Mouse (Mus musculus) G1E (cell line): ENCODE results near the gene Mrln. TPM values are rescaled to one million over a fixed set of nuclear protein-coding genes. Genes with fewer than 3 reads are reported as not detected.

ENCODE experiments used
- ATAC-seq: 2 replicates; pipeline ENCODE4 v1.8.0; 2016; ENCODE audit warnings: mild to moderate bottlenecking; ENCODE audit not compliant: insufficient number of reproducible peaks, poor library complexity, low FRiP score, severe bottlenecking; ENCODE audit errors: extremely low read depth
- DNase-seq: peaks from one replicate; pipeline ENCODE4 v3.0.0; 2012; ENCODE audit warnings: low spot score
- H3K27me3 ChIP-seq: 2 replicates; pipeline ENCODE4 v1.6.1; 2012; ENCODE audit warnings: mild to moderate bottlenecking, low read length, inconsistent platforms; ENCODE audit not compliant: insufficient read depth
- H3K36me3 ChIP-seq: replicated peaks from 2 replicates; pipeline ENCODE3; 2012; ENCODE audit warnings: mild to moderate bottlenecking, inconsistent platforms
- H3K4me1 ChIP-seq: 2 replicates; pipeline ENCODE4 v1.6.1; 2012; ENCODE audit warnings: low read depth, low read length, inconsistent platforms, mixed read lengths; ENCODE audit not compliant: insufficient read depth
- H3K4me3 ChIP-seq: 2 replicates; pipeline ENCODE4 v1.5.1; 2012; ENCODE audit warnings: low read depth, mild to moderate bottlenecking, inconsistent platforms, low read length, moderate library complexity, mixed read lengths
- H3K9me3 ChIP-seq: replicated peaks from 2 replicates; pipeline ENCODE4 v1.6.1; 2012; ENCODE audit warnings: inconsistent platforms
- CTCF ChIP-seq: IDR thresholded peaks from 2 replicates; pipeline ENCODE4 v1.5.1; 2012; ENCODE audit warnings: low read depth, low read length, inconsistent platforms, mixed read lengths
- GATA1 ChIP-seq: IDR thresholded peaks from 2 replicates; pipeline ENCODE4 v1.6.1; 2012; ENCODE audit warnings: borderline replicate concordance, low read length, inconsistent platforms, mixed read lengths
- GATA2 ChIP-seq: IDR thresholded peaks from 2 replicates; pipeline ENCODE4 v1.6.1; 2012; ENCODE audit warnings: low read depth, low read length, inconsistent platforms, borderline replicate concordance
- POLR2AphosphoS5 ChIP-seq: IDR thresholded peaks from 2 replicates; pipeline ENCODE4 v1.6.1; 2012; ENCODE audit warnings: low read depth, low read length, inconsistent platforms; ENCODE audit not compliant: insufficient replicate concordance
- TAL1 ChIP-seq: conservative IDR thresholded peaks from 2 replicates; pipeline ENCODE4 v1.6.1; 2012; ENCODE audit warnings: low read depth, low read length, inconsistent platforms, mixed read lengths
- polyA plus RNA-seq: library from polyadenylated mRNA; stranded (reverse); fragments of >175 nt; gene quantifications from 2 replicates; pipeline ENCODE4 v1.2.3, GENCODE M21; 2012
- total RNA-seq, 2 experiments: library from RNA; stranded (forward) in 1 of 2; stranded (reverse) in 1 of 2; fragments of 200-1000 nt in 1 of 2; fragments of >200 nt in 1 of 2; fragmentation: Nextera tagmentation in 1 of 2; gene quantifications; 2 replicates each; pipeline ENCODE4 v1.2.3; 2014 to 2017

The Mrln gene
- total and polyA plus RNA-seq, 3 experiments = 1.7 TPM; not detected in 2

DNA sequence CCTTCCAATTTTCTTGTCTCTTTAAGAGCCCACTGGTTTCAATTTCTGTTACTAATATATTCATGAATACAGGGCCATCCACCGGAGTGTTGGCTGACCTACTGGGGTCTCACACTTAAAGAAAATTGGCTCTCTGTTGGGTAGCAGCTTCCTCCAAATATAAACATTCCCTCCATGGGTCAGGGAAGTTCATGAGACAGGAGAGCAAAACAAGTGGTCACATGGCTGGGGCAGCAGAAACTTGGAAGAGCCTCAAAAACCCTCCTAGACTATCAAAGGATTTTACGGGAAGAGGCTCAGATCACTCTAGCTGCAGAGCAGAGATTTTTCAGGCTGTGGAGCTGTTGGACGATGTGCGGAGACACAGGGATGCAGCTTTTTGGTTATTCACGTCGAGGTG lies 21.3 kb downstream of the Mrln start:
- peaks cover 17% of the 10 kb centered on the region for H3K9me3 ChIP-seq
- DNase-seq (no peak), ATAC-seq (no peak)
- H3K36me3 ChIP-seq = no peaks in the 10 kb centered on the region
- H3K27me3 ChIP-seq = no peaks in the 10 kb centered on the region
- TF ChIP-seq CTCF (no peak), GATA1 (no peak), TAL1 (no peak), POLR2AphosphoS5 (no peak), GATA2 (no peak)
- no peak overlapping the region for H3K4me3 ChIP-seq
- no peaks in the 10 kb centered on the region for H3K4me1 ChIP-seq

DNA sequence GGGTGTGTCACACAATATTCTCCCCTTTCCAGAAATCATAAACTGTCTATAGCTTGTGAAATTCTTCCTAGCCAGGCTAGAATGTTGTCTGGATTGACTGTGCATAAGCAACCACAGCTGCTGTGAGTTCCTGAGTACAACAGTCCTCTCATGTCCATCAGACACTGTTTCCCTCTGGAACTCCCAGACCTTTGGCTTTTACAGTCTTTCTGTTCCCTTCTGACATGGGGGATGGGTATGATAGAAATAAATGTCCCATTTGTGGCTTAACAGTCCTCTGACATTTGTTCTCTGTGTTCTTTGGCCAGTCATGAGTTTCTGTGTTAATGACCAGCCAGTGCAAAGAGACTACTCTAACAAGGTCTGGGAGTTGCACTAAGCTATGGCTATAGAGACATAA lies 22.1 kb downstream of the Mrln start:
- ATAC-seq (no peak), DNase-seq (no peak)
- H3K9me3 ChIP-seq = peaks cover 17% of the 10 kb centered on the region

DNA sequence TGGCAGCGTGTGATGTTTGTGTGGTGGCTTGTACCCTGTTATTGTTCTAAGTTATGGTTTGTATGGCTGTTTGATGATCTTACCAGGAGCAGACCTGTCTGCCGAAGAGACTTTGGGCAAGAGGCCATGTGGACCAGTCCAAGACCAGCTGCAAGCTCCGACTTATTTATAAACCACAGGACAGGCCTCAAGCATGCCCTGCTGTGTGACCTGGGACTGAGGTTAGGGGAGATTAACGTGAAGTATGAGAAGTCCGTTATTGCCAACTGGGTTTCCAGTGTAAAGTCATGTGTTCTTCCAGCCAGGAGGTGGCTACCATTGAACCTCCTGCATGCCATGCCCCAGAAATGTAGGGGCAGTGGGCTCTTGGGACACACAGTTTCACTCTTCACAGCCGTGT lies 25.9 kb downstream of the Mrln start:
- no peak for DNase-seq
- Histone ChIP-seq H3K36me3 (no peaks in the 10 kb centered on the region), H3K27me3 (no peaks in the 10 kb centered on the region), H3K4me3 (no peak overlapping the region), H3K9me3 (peaks cover 5% of the 10 kb centered on the region), H3K4me1 (no peaks in the 10 kb centered on the region)
- no peak for ATAC-seq
- TF ChIP-seq TAL1 (no peak), POLR2AphosphoS5 (no peak), GATA2 (no peak), GATA1 (no peak), CTCF (no peak)

More for the DNA sequence above, 22.1 kb downstream of the Mrln start:
- Histone ChIP-seq H3K4me1 (no peaks in the 10 kb centered on the region), H3K36me3 (no peaks in the 10 kb centered on the region), H3K4me3 (no peak overlapping the region), H3K27me3 (no peaks in the 10 kb centered on the region)
- no peak for TF ChIP-seq GATA1
- no peak for TF ChIP-seq CTCF
- no peak for TF ChIP-seq GATA2
- TF ChIP-seq POLR2AphosphoS5 = no peak
- TF ChIP-seq TAL1 = no peak

DNA sequence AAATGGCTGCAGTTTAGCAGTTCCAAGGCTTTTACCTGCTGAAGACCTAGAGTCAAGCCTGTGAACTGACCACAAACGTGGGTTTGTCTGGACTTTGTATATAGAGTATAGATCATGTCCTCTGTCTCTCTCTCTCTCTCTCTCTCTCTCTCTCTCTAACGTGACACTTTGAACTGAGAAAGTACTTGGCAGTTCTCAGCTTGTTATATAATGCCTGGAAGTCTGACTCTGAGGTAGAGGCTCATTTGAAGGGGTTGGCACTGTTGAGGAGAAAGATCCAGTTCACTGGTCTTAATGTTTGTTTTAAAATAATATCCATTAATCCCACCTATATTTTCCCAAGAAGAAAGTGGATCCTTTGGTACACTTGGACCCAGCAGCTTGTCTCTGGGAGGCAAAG lies 33.5 kb downstream of the Mrln start:
- peaks cover 16% of the 10 kb centered on the region for H3K9me3 ChIP-seq
- no peaks in the 10 kb centered on the region for H3K36me3 ChIP-seq
- no peaks in the 10 kb centered on the region for H3K27me3 ChIP-seq
- no peak overlapping the region for H3K4me3 ChIP-seq
- H3K4me1 ChIP-seq = no peaks in the 10 kb centered on the region
- DNase-seq = no peak
- TF ChIP-seq GATA1 = no peak
- no peak for TF ChIP-seq CTCF
- TF ChIP-seq TAL1 = no peak
- no peak for TF ChIP-seq GATA2
- TF ChIP-seq POLR2AphosphoS5 = no peak
- ATAC-seq = no peak

DNA sequence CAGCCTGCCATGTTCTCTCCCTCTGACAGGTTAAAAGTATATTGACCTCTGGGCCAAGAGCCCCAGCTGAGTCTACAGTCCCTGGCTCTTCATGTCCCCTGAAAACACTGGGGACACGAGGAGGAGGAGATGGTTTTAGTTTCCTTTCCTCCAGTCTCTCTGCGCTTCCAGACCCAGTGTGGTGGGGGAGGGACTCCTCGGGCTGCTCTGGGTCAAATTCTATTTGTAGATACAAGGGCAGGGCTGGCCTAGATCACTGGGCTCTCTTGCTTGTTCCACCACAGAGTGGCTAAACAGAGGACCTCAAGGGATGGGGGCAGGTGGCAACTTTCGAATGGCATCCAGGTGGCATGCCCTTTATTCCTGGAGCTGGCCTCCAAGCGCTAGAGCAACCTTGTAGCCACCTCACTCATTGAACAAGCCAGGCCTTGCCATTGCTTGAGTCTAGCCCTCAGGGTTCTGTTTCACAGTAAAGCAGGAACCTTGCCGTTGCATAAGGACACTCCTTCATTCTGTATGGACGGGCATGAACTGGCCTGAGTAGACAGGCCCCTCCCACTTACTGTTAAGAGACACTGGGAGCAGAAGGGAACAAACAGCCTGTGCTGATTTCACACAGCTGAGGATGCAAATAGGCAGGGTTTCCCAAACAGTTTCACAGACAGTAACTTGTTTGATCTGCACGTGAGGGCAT lies 38.4 kb downstream of the Mrln start:
- ATAC-seq (no peak), DNase-seq (no peak)

DNA sequence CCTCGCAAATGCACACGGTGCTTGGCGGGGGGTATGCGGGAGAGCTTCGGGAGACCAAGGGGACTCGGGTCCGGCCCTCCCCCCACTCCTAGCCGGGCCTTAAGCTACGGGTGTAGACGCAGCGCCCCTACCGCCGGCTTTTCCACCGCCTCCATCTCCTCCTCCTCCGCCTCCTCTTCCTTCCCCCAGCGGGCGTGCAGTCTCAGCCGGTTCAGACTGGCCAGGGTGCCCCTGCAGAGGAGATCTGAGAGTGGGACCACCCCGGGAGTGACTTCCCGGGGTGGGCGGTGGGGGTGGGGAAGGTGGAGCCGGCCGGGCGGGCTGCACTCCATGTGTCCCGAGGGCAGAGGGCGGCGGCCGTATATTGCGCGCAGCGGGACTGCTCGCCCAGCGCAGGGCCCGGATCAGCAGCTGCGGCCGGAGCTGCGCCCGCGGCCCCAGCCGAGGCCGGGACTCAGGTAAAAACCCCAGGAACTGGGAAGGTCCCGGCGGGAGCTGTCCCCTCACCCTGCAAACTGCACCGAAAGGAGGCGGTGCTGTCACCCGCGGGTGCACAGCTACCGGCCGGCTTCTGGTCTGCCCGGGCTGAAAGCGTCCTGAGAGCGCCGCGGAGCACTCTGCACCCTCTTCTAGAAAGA lies 40.6 kb downstream of the Mrln start, which contains the start of gene Slc16a9:
TSS of gene Slc16a9 (plus strand) at position 180 of the 638 bp plus-strand sequence.
- no peaks in the 10 kb centered on the region for H3K36me3 ChIP-seq
- TF ChIP-seq POLR2AphosphoS5 (no peak), CTCF (no peak), TAL1 (no peak), GATA2 (no peak), GATA1 (no peak)
- H3K9me3 ChIP-seq = peaks cover 58% of the 10 kb centered on the region
- H3K27me3 ChIP-seq = no peaks in the 10 kb centered on the region
- no peak for DNase-seq
- no peak within 1 kb of the TSS; the same call in 1 of the 2 replicates for H3K4me3 ChIP-seq
- H3K4me1 ChIP-seq = no peaks in the 10 kb centered on the region
- no peak for ATAC-seq

More for the DNA sequence above, 38.4 kb downstream of the Mrln start:
- TF ChIP-seq CTCF = no peak
- TF ChIP-seq GATA2 = no peak
- TF ChIP-seq TAL1 = no peak
- no peak for TF ChIP-seq GATA1
- TF ChIP-seq POLR2AphosphoS5 = no peak
- peaks cover 47% of the 10 kb centered on the region for H3K9me3 ChIP-seq
- no peak overlapping the region for H3K4me3 ChIP-seq
- no peaks in the 10 kb centered on the region for H3K36me3 ChIP-seq
- no peaks in the 10 kb centered on the region for H3K27me3 ChIP-seq
- H3K4me1 ChIP-seq = no peaks in the 10 kb centered on the region
